Mouse (Mus musculus): ENCODE measurements around the gene Bcar3.

GRCm38 (mm10) chr3:122364565-122364964, 70.6 kb downstream of the Bcar3 start:
- TF ChIP-seq CTCF (IDR thresholded peaks at IDR 0.05; ENCODE audit: low read depth, low read length), result no peak
- TF ChIP-seq POLR2A (IDR thresholded peaks at IDR 0.05; ENCODE audit: borderline replicate concordance, low read depth, low read length), result no peak

Measured in bone marrow macrophage, adult 2 months (primary cell).